Mouse (Mus musculus) forebrain, embryonic 11.5 days (tissue): ENCODE measurements around the gene Trmt10a. TPM values are rescaled to one million over a fixed set of nuclear protein-coding genes. Genes with fewer than 3 reads are reported as not detected.

Source experiments
- ATAC-seq: fragments of 200-750 bp; cut with Nextera tagmentation; replicated peaks from 2 replicates; pipeline ENCODE4 v1.8.0; 2017; ENCODE audit warnings: moderate TSS enrichment; ENCODE audit not compliant: low FRiP score
- DNase-seq: peaks from one replicate; pipeline ENCODE4 v3.0.0-alpha.2; 2017; ENCODE audit warnings: low spot score
- H3K27ac ChIP-seq: fragments of 300-500 bp; sonication (generic); 2 replicates; pipeline ENCODE4 v1.5.1; 2014; ENCODE audit warnings: low read depth, low read length
- H3K27me3 ChIP-seq: fragments of 300-500 bp; sonication (generic); 2 replicates; pipeline ENCODE4 v1.6.1; 2014; ENCODE audit warnings: mild to moderate bottlenecking, low read length, mixed read lengths; ENCODE audit not compliant: control insufficient read depth, insufficient read depth
- H3K36me3 ChIP-seq: fragments of 300-500 bp; sonication (generic); 2 replicates; pipeline ENCODE4 v1.6.1; 2014; ENCODE audit warnings: mild to moderate bottlenecking, low read length, moderate library complexity, mixed read lengths; ENCODE audit not compliant: control insufficient read depth, insufficient read depth
- H3K4me1 ChIP-seq: fragments of 300-500 bp; sonication (generic); replicated peaks from 2 replicates; pipeline ENCODE4 v1.6.1; 2014; ENCODE audit warnings: low read length, mixed read lengths; ENCODE audit not compliant: control insufficient read depth, insufficient read depth
- H3K4me2 ChIP-seq: fragments of 300-500 bp; sonication (generic); 2 replicates; pipeline ENCODE4 v1.6.1; 2014; ENCODE audit warnings: low read depth, mild to moderate bottlenecking, low read length, moderate library complexity, mixed read lengths; ENCODE audit not compliant: severe bottlenecking
- H3K4me3 ChIP-seq: fragments of 300-500 bp; sonication (generic); 2 replicates; pipeline ENCODE4 v1.5.1; 2014; ENCODE audit warnings: low read depth, low read length
- H3K9ac ChIP-seq: fragments of 300-500 bp; sonication (generic); 2 replicates; pipeline ENCODE4 v1.6.1; 2014; ENCODE audit warnings: low read length
- H3K9me3 ChIP-seq: fragments of 300-500 bp; sonication (generic); 2 replicates; pipeline ENCODE4 v1.6.1; 2016; ENCODE audit warnings: low read length, mixed read lengths; ENCODE audit not compliant: control insufficient read depth
- WGBS: fragments of 180-500 bp; shearing (Covaris S2); extraction: QIAGEN DNeasy Blood & Tissue Kit; methylation state at CpG from one replicate; pipeline ENCODE4 v1.1.7; 2014; 5-methylcytosine and 5-hydroxymethylcytosine counted together
- polyA plus RNA-seq: library from polyadenylated mRNA; unstranded; fragments of >200 nt; fragmentation: Nextera tagmentation; extraction: Ambion mirVana; gene quantifications from 2 replicates; pipeline ENCODE4 v1.2.1, GENCODE M21; 2014

The Trmt10a gene
- polyA plus RNA-seq, 1 experiment from 2014 or later, result 15.1 TPM

DNA sequence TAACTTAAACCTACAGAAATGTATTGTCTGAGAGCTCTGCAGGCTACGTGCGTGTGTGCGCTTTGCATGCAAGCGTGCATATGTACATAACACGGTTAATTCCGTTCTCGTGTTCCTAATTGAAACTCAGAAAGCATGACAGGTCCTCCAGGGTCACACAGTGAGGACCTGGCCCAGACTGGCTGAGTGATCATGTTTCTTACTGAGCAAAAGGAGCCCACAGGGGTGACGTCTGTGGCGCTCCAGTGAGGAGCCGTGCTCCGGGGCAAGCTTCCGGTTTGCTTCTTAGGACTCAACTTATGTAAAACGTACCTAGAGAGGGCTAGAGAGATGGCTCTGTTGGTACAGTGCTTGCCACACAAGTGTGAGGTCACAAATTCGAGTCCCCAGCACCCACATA, 53.8 kb downstream of the Trmt10a start:
- Histone ChIP-seq H3K4me1 (no peaks in the 10 kb centered on the region), H3K4me3 (no peak overlapping the region), H3K36me3 (no peaks in the 10 kb centered on the region), H3K27me3 (no peaks in the 10 kb centered on the region), H3K9ac (no peak overlapping the region), H3K27ac (no peak overlapping the region), H3K9me3 (no peaks in the 10 kb centered on the region), H3K4me2 (no peak overlapping the region)
- WGBS, result 82% methylated on average over 14 of the region's 14 CpGs
- DNase-seq (no peak), ATAC-seq (no peak)

DNA sequence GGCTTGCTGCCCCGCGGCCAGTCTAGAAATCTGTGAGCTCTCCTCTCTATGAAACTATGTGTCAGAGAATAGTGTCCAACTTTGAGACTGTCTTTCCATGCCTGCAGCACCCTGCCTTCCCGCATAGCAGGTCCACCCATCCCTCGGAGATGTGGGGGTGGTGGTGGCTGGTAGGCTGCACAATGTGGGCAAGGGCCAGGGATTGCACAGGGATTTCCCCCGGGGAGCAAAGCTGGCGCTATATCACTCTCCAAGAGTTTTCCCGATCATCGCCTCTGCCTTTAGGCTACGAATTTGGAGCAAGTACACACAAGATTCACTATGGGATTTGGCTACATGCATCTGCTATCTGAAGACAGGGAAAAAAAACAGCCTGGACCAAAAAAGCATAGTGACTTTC, 54.3 kb downstream of the Trmt10a start:
- no peaks in the 10 kb centered on the region for H3K36me3 ChIP-seq

DNA sequence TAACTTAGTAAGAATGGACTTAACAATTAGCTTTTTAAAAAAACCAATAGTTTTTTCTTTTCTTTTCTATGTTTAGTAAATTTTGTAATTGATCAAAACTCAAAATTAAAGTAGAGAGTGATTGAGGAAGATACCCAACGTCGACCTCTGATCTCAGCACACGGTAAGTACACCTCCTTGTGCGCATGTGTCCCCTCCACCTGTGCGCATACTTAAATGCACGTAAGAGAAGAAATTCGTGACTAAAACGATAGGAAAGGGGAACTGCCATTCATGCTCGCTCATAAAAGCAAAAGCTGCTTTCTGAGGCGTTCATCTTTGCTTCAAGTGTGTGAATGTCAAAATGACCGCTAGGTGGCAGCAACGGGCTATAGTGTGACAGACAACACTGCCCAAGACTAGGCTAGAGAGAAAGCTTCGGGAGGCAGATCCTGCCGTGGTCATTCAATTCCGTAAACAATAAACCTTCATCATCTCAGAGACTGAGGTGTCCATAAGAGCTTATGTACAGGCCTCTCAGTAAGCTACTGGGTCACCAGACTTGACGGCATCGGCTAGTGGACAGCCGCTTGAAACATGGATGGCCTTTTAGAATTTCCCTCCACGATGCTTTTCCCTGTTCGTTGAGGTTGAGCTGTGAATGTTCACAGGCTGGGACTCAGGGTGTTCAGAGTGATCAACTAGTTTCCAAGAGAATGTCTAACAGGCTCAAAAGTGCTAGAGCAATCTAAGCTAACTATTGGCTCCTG, 54.9 kb downstream of the Trmt10a start:
- Histone ChIP-seq H3K9me3 (no peaks in the 10 kb centered on the region), H3K27me3 (no peaks in the 10 kb centered on the region), H3K36me3 (no peaks in the 10 kb centered on the region), H3K4me1 (no peaks in the 10 kb centered on the region), H3K9ac (peak overlapping the region; percentile 43), H3K27ac (no peak overlapping the region), H3K4me2 (peak overlapping the region; percentile 38; the same call in 1 of the 2 replicates), H3K4me3 (no peak overlapping the region)
- WGBS, result 29% methylated on average over 20 of the region's 20 CpGs
- peak; percentile 96 for ATAC-seq
- peak; percentile 93 for DNase-seq

More for the DNA sequence above, 54.3 kb downstream of the Trmt10a start:
- DNase-seq, result no peak
- no peak for ATAC-seq
- Histone ChIP-seq H3K9me3 (no peaks in the 10 kb centered on the region), H3K4me2 (no peak overlapping the region), H3K27me3 (no peaks in the 10 kb centered on the region), H3K4me1 (no peaks in the 10 kb centered on the region), H3K9ac (no peak overlapping the region), H3K27ac (no peak overlapping the region), H3K4me3 (no peak overlapping the region)
- WGBS, result 67% methylated on average over 9 of the region's 9 CpGs

DNA sequence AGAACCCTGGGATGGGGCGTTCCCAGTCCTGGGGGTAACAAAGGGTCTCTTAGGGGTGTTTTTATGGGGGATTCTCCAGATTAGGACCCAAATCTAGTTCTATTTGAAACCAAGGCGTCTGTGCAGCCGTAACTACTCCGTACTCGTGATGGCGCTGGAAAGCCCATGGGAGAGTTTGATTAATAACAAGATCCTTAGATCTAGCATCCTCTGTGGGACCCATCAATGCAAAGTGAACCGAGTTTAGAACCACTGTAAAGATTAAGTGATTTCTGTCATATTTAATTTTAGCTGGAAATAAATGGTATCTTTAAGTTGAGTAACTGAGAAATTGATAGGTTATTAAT, 55.4 kb downstream of the Trmt10a start:
- no peaks in the 10 kb centered on the region for H3K9me3 ChIP-seq
- no peak for DNase-seq
- no peak overlapping the region for H3K4me3 ChIP-seq
- peak overlapping the region; percentile 43; the same call in 1 of the 2 replicates for H3K9ac ChIP-seq
- H3K4me1 ChIP-seq, result no peaks in the 10 kb centered on the region
- peak overlapping the region; percentile 38; the same call in 1 of the 2 replicates for H3K4me2 ChIP-seq
- no peaks in the 10 kb centered on the region for H3K27me3 ChIP-seq
- no peaks in the 10 kb centered on the region for H3K36me3 ChIP-seq
- WGBS, result 85% methylated on average over 7 of the region's 7 CpGs
- peak; percentile 47 for ATAC-seq
- no peak overlapping the region for H3K27ac ChIP-seq

DNA sequence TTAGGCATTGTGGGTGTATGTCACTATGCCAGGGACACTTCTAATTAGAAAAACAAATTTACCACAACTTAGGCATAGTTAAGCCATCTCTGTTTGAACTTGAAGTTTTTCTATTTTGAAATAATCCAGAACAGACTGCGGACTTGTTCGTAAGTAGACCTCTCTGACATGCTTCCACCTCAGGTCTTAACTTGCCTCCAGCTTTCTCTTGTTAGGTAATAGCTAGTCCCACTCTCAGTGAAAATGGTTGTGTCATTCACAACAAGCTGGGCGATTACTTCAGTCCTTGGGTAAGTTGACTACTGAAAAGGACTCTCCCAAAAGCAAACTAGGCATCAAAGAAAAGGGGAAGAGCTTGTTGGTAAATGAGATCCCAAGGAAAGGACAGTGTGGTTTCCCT, 65.6 kb downstream of the Trmt10a start:
- Histone ChIP-seq H3K36me3 (no peaks in the 10 kb centered on the region), H3K4me1 (no peaks in the 10 kb centered on the region), H3K27me3 (no peaks in the 10 kb centered on the region), H3K9ac (no peak overlapping the region), H3K4me3 (no peak overlapping the region), H3K27ac (no peak overlapping the region), H3K4me2 (no peak overlapping the region), H3K9me3 (no peaks in the 10 kb centered on the region)
- DNase-seq (no peak), ATAC-seq (no peak)
- WGBS, result 92% methylated on average over 3 of the region's 3 CpGs

Other genes with a start within 250 kb of the Trmt10a start
- gene Lamtor3, start 224.9 kb upstream of the Trmt10a start, polyA plus RNA-seq, result 102 and 107 TPM in 2 replicates
- gene Dapp1, start 161.9 kb upstream of the Trmt10a start, polyA plus RNA-seq, result 4.8 and 6.9 TPM in 2 replicates
- 0.09 TPM in 1 of 2 replicates, not detected in the other for gene 1110002E22Rik, start 78.4 kb upstream of the Trmt10a start, polyA plus RNA-seq
- not detected in 2 replicates for gene Gm5105, start 76.1 kb upstream of the Trmt10a start, polyA plus RNA-seq
- gene Mttp, start 1.5 kb downstream of the Trmt10a start, polyA plus RNA-seq, result 11.4 and 12.5 TPM in 2 replicates
- gene 4930579F01Rik, start 50.4 kb downstream of the Trmt10a start, polyA plus RNA-seq, result 0.16 TPM in 1 of 2 replicates, not detected in the other
- 0.16 TPM in 1 of 2 replicates, not detected in the other for gene Adh7, start 74.3 kb downstream of the Trmt10a start, polyA plus RNA-seq
- 0.16 and 0.44 TPM in 2 replicates for gene Adh1, start 117.5 kb downstream of the Trmt10a start, polyA plus RNA-seq
- gene Adh6a, start 169.8 kb downstream of the Trmt10a start, polyA plus RNA-seq, result not detected in 2 replicates
- gene Adh6b, start 198.3 kb downstream of the Trmt10a start, polyA plus RNA-seq, result 0.17 and 0.36 TPM in 2 replicates